Mouse (Mus musculus): ENCODE measurements around the gene Jazf1. TPM values are rescaled to one million over a fixed set of nuclear protein-coding genes. Genes with fewer than 3 reads are reported as not detected.

The Jazf1 gene
- total RNA-seq, 4 experiments from 2014 or later: 4.3 to 6.5 (median 5.2) TPM

DNA sequence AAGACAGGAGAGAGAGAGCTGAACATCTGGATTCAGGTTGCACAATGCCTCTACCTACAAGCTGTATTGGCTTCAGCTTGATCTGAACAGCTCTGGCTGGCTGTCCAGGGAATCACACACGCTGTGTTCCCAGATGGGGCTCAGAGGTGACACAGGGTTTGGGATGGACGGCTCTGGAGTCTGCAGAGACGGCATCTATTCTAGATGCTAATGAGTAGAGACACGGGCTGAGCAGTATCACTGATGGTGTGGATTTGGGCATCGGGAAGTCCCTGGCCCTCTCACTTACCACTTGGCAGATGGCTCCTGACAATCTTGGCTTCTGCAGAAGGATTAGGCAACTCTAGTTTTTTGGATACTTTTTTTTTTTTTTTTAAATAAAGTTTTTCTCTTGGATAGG lies 161.6 kb downstream of the Jazf1 start:
- no peak for DNase-seq

DNA sequence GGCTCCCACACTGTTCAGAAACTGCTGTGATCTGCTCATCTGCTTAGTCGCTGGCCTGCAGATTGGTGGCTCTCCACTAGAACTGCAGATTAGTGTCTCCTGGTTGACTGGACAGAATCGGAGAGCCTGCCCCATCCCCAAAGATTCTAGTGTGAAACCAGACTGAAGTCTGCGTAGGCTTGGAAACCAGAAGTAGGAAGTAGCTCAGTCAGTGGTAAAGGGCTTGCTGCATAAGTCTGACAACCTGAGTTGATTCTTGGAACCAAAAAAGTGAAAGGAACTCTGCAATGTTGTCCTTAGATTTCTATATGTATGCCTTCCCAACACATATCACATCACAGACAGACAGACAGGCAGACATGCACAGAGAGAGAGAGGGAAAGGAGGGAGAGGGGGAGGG lies 163.3 kb downstream of the Jazf1 start:
- DNase-seq: no peak

GRCm38 (mm10) chr6:52903226-52903960 lies 165.0 kb downstream of the Jazf1 start:
- DNase-seq: no peak

- no peak for DNase-seq
These were observed 168.7 kb downstream of the Jazf1 start for GRCm38 (mm10) chr6:52899574-52900245.

DNA sequence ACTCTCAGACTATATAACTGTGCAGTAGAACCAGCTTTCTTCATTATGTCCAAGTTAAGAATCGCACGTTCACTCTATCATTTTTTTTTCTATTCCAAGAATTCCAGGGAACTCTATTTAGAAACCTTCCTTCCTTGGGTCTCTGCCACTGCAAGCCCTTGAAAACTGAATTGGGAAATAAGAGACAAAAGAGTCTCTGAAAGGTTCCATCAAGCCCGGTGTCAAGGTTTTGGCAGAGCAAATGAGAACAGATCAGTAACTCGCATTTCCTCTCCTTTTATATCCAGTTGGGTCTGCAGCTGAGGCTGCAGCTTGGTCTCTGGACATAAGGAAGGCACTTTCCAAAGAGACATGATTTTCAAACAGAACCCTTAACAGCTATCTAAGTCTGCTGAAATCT lies 173.4 kb downstream of the Jazf1 start:
- peak; percentile 42 for DNase-seq

DNA sequence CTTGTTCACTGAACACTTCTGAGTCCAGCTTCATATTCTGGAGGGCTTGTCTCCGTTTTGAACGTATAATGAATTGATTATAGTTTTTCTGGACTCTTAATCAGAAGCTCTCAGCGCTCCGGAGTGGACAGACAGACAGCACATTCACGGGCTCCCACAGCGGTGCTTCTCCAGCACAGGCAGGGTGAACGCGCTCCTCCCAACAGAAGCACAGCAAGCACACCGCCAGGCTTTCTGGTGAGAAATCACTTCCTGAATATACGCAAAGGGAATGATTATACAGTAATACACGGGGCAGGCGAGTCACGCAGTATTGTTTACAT lies 174.0 kb downstream of the Jazf1 start:
- no peak for DNase-seq

DNA sequence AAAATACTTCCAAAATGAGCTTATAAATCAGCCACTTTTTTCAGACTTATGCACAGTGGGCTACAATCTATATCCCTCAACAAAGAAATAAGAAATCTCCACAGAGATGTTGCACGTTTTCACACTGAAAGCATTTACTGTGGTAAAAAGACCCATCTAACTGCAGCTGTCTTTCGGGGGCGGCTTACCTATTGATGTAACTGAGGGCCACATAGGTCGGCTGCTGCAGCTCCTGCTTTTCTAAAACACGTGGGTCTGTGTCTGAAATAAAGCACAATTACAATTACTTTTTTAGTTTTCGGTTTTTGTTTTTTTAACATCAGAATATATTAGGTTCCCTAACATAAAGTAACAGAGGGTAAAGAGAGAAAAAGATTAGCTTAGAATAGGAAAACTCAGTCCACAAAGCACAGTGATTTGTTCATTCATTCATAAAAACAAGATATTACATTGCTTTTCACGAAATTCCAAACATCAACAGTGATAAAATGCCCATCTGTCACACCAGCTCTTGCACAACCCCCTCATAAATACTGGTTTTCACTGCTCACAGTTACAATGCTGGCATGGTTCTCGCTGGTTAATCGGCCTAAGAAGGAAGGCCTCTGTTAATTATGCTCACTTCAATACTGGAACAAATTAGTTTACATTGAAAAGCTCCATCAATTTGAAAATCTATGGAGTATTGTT lies 174.5 kb downstream of the Jazf1 start:
- no peak for DNase-seq

- DNase-seq: no peak
These were observed 175.5 kb downstream of the Jazf1 start for GRCm38 (mm10) chr6:52892978-52893377.

DNA sequence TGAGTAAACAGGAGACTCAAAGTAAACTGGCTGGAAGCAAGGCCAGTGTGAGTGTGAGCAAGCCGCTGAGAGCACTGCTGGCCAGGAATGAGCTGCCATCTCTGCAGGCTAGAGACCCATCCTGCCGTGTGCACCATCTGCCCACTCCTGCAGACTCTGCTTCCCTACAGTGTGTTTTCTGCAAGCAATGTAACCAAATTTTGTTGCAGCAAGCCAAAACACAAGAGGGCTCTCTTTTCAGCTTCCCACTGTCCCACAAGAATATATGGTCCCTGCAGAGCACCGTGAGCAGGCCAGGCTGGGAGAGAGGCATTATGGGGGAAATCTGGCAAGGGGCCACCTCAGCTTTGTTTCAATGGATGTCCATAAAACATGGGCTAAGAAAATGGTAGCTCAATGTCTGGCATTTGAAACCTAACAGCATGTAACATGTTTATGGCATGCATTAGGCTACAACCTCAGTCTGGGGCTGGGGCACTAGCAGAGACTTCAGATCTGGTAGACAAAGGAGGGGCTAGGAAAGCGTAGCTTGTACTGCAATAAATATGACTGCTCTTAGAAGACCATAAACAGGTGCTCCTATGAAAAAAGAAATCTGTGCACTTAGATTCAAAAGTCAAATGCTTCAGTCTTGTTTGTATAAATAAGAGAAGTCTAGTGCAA lies 180.8 kb downstream of the Jazf1 start:
- no peak for DNase-seq

- no peak for DNase-seq
These were observed 184.7 kb downstream of the Jazf1 start for GRCm38 (mm10) chr6:52883773-52884172.

- DNase-seq: no peak
These were observed 191.3 kb downstream of the Jazf1 start for GRCm38 (mm10) chr6:52877176-52877575.

DNA sequence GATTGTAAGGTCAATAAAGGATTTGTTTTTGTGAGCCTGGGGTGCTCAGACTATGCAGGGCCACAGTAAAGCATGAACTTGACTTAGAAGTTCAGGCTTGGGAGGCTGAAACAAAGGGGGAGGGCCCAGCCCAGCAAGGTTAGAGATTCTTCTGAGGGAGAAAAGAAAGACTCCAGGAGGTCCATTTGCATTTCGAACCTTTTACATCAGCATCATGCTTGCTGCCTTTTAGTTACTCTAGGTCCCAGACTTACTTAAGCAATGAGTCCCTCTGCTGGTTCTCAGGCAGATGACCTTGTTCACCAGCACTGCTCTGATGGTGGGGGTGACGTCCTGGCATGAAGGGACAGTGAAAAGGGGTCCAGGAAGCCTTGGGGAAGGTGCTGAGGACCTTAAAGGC lies 197.1 kb downstream of the Jazf1 start:
- no peak for DNase-seq

- no peak for DNase-seq
These were observed 199.2 kb downstream of the Jazf1 start for GRCm38 (mm10) chr6:52869252-52869651.

- no peak for DNase-seq
These were observed 200.1 kb downstream of the Jazf1 start for GRCm38 (mm10) chr6:52868352-52868751.

DNA sequence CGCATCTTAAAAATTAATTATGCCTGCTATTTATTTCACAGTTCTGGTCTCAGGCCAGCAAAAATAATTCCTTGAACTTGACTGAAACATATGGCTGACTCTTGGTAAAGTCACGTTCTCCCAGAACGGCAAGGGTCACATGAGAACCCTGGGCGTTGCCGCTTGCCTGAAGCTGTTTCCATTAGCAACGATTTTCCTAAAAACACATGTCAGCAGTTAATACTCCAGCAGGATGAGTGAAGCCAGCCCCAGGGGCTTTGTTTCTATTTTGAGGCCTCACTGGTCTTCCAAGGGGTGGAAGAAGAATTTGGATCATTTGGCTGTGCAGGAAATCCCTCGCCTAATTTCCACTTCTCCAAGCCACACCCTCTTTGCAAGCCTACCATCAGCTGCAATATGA lies 206.5 kb downstream of the Jazf1 start:
- DNase-seq: no peak

GRCm38 (mm10) chr6:52861186-52861820 lies 207.1 kb downstream of the Jazf1 start:
- DNase-seq: no peak

GRCm38 (mm10) chr6:52860713-52861112 lies 207.7 kb downstream of the Jazf1 start:
- no peak for DNase-seq

DNA sequence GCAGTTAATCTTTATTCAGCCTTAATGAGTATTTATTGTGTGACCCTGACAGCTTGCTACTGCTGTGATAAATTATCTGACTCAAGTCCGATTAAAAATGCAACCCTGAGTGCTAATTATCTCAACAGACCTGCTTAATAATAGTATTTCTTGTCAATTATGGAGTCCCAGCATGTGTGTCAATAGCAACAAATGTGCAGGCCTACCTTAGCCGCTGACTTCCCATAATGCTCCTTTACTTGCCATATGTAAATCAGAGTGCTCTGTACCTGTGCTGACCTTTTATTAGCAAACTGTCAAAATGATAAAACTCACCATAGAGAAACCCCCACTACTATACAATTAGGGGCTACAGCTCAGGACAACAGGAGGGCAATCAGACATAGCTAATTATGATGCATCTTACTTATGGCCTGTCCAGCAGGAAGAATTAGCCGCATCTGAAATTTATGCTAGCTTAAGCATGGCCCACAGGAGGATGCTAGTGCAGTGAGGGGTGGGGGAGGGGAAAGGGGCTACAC lies 209.5 kb downstream of the Jazf1 start:
- no peak for DNase-seq

DNA sequence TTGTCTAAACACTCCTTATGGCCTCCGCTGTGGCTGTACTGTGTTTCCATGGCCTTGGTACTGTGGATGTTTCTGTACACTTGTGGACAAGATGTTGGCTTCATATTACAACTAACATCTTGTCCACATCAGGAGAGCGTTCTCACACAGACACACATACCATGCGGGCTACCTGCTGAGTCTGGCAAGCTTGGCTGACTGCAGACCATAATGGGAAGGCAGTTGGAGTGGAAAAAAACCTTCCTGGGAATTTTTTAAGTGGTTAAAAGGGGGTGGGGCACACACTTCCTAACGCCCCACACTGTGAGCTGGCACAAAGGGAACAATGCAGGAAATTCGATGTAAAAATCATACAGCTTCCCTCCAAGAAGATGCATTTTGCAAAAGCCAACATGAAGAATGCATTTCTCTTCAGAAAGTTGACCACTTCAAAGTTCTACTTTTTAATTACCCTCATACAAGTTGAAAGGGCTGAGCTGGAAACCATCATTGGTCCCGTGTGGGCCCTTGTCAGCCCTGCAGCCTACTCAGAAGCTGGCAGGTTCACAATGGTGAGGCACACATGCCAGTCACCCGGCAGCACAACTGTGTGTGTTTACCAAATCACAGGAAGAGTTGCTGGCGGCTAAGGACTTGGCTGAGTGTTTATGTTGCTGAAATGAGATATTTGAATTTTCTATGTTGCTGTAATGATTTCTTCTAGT lies 215.9 kb downstream of the Jazf1 start:
- DNase-seq: no peak

- no peak for DNase-seq
These were observed 216.5 kb downstream of the Jazf1 start for GRCm38 (mm10) chr6:52851975-52852374.

- no peak for DNase-seq
These were observed 217.4 kb downstream of the Jazf1 start for GRCm38 (mm10) chr6:52851019-52851418.

DNA sequence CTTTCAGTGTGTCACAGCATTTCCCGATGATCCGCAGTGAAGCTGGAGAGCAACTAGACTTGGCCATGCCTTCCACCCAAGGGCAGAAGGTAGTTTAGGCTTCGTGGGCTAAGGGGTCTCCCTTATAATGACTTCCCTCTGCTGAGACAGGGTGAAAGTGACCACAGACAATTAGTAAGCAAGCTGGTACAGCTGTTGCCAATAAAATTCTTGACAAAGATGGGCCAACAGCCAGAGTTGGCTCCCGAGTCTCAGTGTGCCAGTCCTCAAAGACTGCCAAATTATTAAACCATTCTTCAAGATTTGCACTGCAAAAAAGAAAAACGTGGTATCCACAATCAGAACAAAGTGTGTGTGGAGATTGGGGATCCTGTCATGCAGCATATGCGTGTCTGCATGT lies 220.2 kb downstream of the Jazf1 start:
- DNase-seq: no peak
